Mouse (Mus musculus) limb, embryonic 15.5 days (tissue): ENCODE results near the gene Cisd3. TPM values are rescaled to one million over a fixed set of nuclear protein-coding genes. Genes with fewer than 3 reads are reported as not detected.
"Not testable (repeated sequence)": the region's sequence is repeated elsewhere in the genome, so short reads cannot be mapped to it uniquely, and the experiment has no call there.

Experiments
- ATAC-seq: fragments of 200-750 bp; cut with Nextera tagmentation; 2 replicates; pipeline ENCODE4 v1.8.0; 2017; ENCODE audit warnings: low read depth, moderate TSS enrichment; ENCODE audit not compliant: insufficient number of reproducible peaks, low FRiP score, low TSS enrichment
- H3K27ac ChIP-seq: fragments of 300-500 bp; sonication (generic); 2 replicates; pipeline ENCODE4 v1.5.1; 2015; ENCODE audit warnings: moderate library complexity, mild to moderate bottlenecking, inconsistent platforms
- H3K27me3 ChIP-seq: fragments of 300-500 bp; sonication (generic); 2 replicates; pipeline ENCODE4 v1.6.1; 2015; ENCODE audit warnings: inconsistent platforms
- H3K36me3 ChIP-seq: fragments of 300-500 bp; sonication (generic); 2 replicates; pipeline ENCODE4 v1.6.1; 2015; ENCODE audit warnings: inconsistent platforms
- H3K4me1 ChIP-seq: fragments of 300-500 bp; sonication (generic); 2 replicates; pipeline ENCODE4 v1.6.1; 2015; ENCODE audit warnings: inconsistent platforms
- H3K4me2 ChIP-seq: fragments of 300-500 bp; sonication (generic); 2 replicates; pipeline ENCODE4 v1.6.1; 2015; ENCODE audit warnings: mild to moderate bottlenecking, inconsistent platforms
- H3K4me3 ChIP-seq: fragments of 300-500 bp; sonication (generic); 2 replicates; pipeline ENCODE4 v1.5.1; 2015; ENCODE audit warnings: mild to moderate bottlenecking, inconsistent platforms
- H3K9ac ChIP-seq: fragments of 300-500 bp; sonication (generic); 2 replicates; pipeline ENCODE4 v1.6.1; 2015; ENCODE audit warnings: inconsistent platforms
- H3K9me3 ChIP-seq: fragments of 300-500 bp; sonication (generic); 2 replicates; pipeline ENCODE4 v1.6.1; 2016; ENCODE audit warnings: inconsistent platforms
- WGBS: fragments of 180-500 bp; shearing (Covaris S2); methylation state at CpG from one replicate; pipeline ENCODE4 v1.1.7; 2015; 5-methylcytosine and 5-hydroxymethylcytosine counted together
- polyA plus RNA-seq: library from polyadenylated mRNA; unstranded; fragments of >200 nt; fragmentation: Nextera tagmentation; extraction: Ambion mirVana; gene quantifications from 2 replicates; pipeline ENCODE4 v1.2.1, GENCODE M21; 2015

Gene Cisd3
- polyA plus RNA-seq: 13.5 and 18.6 TPM in 2 replicates

- Histone ChIP-seq H3K36me3 (peaks cover 39% of the 10 kb centered on the region), H3K4me1 (peaks cover 20% of the 10 kb centered on the region), H3K4me2 (peak within 1 kb of the TSS; percentile 85), H3K27ac (no peak within 1 kb of the TSS), H3K9me3 (no peaks in the 10 kb centered on the region), H3K27me3 (no peaks in the 10 kb centered on the region), H3K4me3 (peak within 1 kb of the TSS; percentile 45), H3K9ac (0 out of 2 replicates have a peak within 1 kb of the TSS, but pooled peaks have one; percentile 20)
- ATAC-seq: peak; percentile 67
- WGBS: under 1% methylated on average over 42 of the region's 43 CpGs
Observed at GRCm38 (mm10) chr11:97685613-97686321, at the start of gene Cisd3. Cisd3 (plus strand) TSS chr11:97685826.

GRCm38 (mm10) chr11:97641668-97642067, 44.0 kb upstream of the Cisd3 start:
- Histone ChIP-seq H3K9ac (no peak overlapping the region), H3K4me3 (no peak overlapping the region)
- 45% methylated on average over 8 of the region's 8 CpGs for whole genome bisulfite sequencing

GRCm38 (mm10) chr11:97642746-97643145, 42.9 kb upstream of the Cisd3 start:
- no peak overlapping the region for H3K4me2 ChIP-seq
- H3K36me3 ChIP-seq: no peaks in the 10 kb centered on the region
- H3K4me1 ChIP-seq: no peaks in the 10 kb centered on the region
- no peak for ATAC-seq
- no peak overlapping the region for H3K27ac ChIP-seq
- H3K9me3 ChIP-seq: no peaks in the 10 kb centered on the region
- no peaks in the 10 kb centered on the region for H3K27me3 ChIP-seq
- H3K4me3 ChIP-seq: no peak overlapping the region
- WGBS: 46% methylated on average over 2 of the region's 2 CpGs
- H3K9ac ChIP-seq: no peak overlapping the region

More at GRCm38 (mm10) chr11:97641668-97642067, 44.0 kb upstream of the Cisd3 start:
- Histone ChIP-seq H3K4me1 (no peaks in the 10 kb centered on the region), H3K4me2 (no peak overlapping the region), H3K27me3 (no peaks in the 10 kb centered on the region), H3K27ac (no peak overlapping the region), H3K9me3 (no peaks in the 10 kb centered on the region), H3K36me3 (no peaks in the 10 kb centered on the region)
- no peak for ATAC-seq

- no peaks in the 10 kb centered on the region for H3K4me1 ChIP-seq
- WGBS: 77% methylated on average over 8 of the region's 8 CpGs
- no peaks in the 10 kb centered on the region for H3K36me3 ChIP-seq
- H3K9me3 ChIP-seq: no peaks in the 10 kb centered on the region
- no peak overlapping the region for H3K27ac ChIP-seq
- no peak overlapping the region for H3K9ac ChIP-seq
- ATAC-seq: no peak
- H3K4me2 ChIP-seq: no peak overlapping the region
- no peak overlapping the region for H3K4me3 ChIP-seq
- H3K27me3 ChIP-seq: no peaks in the 10 kb centered on the region
Observed at GRCm38 (mm10) chr11:97643380-97644055, 42.1 kb upstream of the Cisd3 start.

- no peaks in the 10 kb centered on the region for H3K9me3 ChIP-seq
- no peak overlapping the region for H3K27ac ChIP-seq
- WGBS: 2% methylated on average over 6 of the region's 6 CpGs
- H3K36me3 ChIP-seq: no peaks in the 10 kb centered on the region
- H3K4me1 ChIP-seq: no peaks in the 10 kb centered on the region
- no peaks in the 10 kb centered on the region for H3K27me3 ChIP-seq
- H3K4me2 ChIP-seq: no peak overlapping the region
- ATAC-seq: no peak
- H3K4me3 ChIP-seq: no peak overlapping the region
- H3K9ac ChIP-seq: no peak overlapping the region
Observed at GRCm38 (mm10) chr11:97644834-97645233, 40.8 kb upstream of the Cisd3 start.

- WGBS: 81% methylated on average over 4 of the region's 4 CpGs
- H3K4me2 ChIP-seq, H3K9me3 ChIP-seq, H3K36me3 ChIP-seq, H3K27ac ChIP-seq, ATAC-seq, H3K4me1 ChIP-seq, H3K27me3 ChIP-seq, H3K9ac ChIP-seq, H3K4me3 ChIP-seq: not testable (repeated sequence)
Observed at GRCm38 (mm10) chr11:97648541-97648940, 37.1 kb upstream of the Cisd3 start.

- H3K9ac ChIP-seq: no peak overlapping the region
- H3K27me3 ChIP-seq: no peaks in the 10 kb centered on the region
- no peak for ATAC-seq
- peaks cover 5% of the 10 kb centered on the region; the same call in 1 of the 2 replicates for H3K4me1 ChIP-seq
- no peaks in the 10 kb centered on the region for H3K9me3 ChIP-seq
- H3K27ac ChIP-seq: no peak overlapping the region
- 55% methylated on average over 5 of the region's 5 CpGs for WGBS
- H3K4me3 ChIP-seq: no peak overlapping the region
- 0 out of 2 replicates have a peak, but pooled peaks cover 3% of the 10 kb centered on the region for H3K36me3 ChIP-seq
- no peak overlapping the region for H3K4me2 ChIP-seq
Observed at GRCm38 (mm10) chr11:97650341-97650740, 35.3 kb upstream of the Cisd3 start.

- not testable (repeated sequence) for ATAC-seq, H3K27me3 ChIP-seq, H3K9me3 ChIP-seq, H3K36me3 ChIP-seq, H3K9ac ChIP-seq, H3K27ac ChIP-seq, H3K4me2 ChIP-seq, H3K4me3 ChIP-seq
- peaks cover 11% of the 10 kb centered on the region; the same call in 1 of the 2 replicates for H3K4me1 ChIP-seq
- 85% methylated on average over 11 of the region's 11 CpGs for WGBS
Observed at GRCm38 (mm10) chr11:97653376-97653775, 32.2 kb upstream of the Cisd3 start.

GRCm38 (mm10) chr11:97654210-97654609, 31.4 kb upstream of the Cisd3 start:
- no peak for ATAC-seq
- peaks cover 17% of the 10 kb centered on the region; the same call in 1 of the 2 replicates for H3K4me1 ChIP-seq
- no peak overlapping the region for H3K4me2 ChIP-seq
- WGBS: 90% methylated on average over 2 of the region's 2 CpGs
- H3K4me3 ChIP-seq: no peak overlapping the region
- no peaks in the 10 kb centered on the region for H3K27me3 ChIP-seq
- no peak overlapping the region for H3K27ac ChIP-seq
- 0 out of 2 replicates have a peak, but pooled peaks cover 4% of the 10 kb centered on the region for H3K36me3 ChIP-seq
- H3K9me3 ChIP-seq: no peaks in the 10 kb centered on the region
- H3K9ac ChIP-seq: no peak overlapping the region

- WGBS: 76% methylated on average over 14 of the region's 14 CpGs
- no peak overlapping the region for H3K9ac ChIP-seq
- peaks cover 29% of the 10 kb centered on the region for H3K4me1 ChIP-seq
Observed at GRCm38 (mm10) chr11:97656269-97656971, 29.2 kb upstream of the Cisd3 start.

GRCm38 (mm10) chr11:97657184-97657945, 28.3 kb upstream of the Cisd3 start:
- ATAC-seq: no peak
- Histone ChIP-seq H3K36me3 (0 out of 2 replicates have a peak, but pooled peaks cover 4% of the 10 kb centered on the region), H3K9ac (no peak overlapping the region), H3K27me3 (peaks cover 15% of the 10 kb centered on the region), H3K4me2 (no peak overlapping the region), H3K4me3 (no peak overlapping the region), H3K9me3 (no peaks in the 10 kb centered on the region), H3K27ac (no peak overlapping the region), H3K4me1 (peaks cover 39% of the 10 kb centered on the region)
- WGBS: 37% methylated on average over 5 of the region's 6 CpGs

More at GRCm38 (mm10) chr11:97656269-97656971, 29.2 kb upstream of the Cisd3 start:
- Histone ChIP-seq H3K4me3 (no peak overlapping the region), H3K27ac (no peak overlapping the region), H3K4me2 (no peak overlapping the region), H3K27me3 (peaks cover 6% of the 10 kb centered on the region; the same call in 1 of the 2 replicates), H3K9me3 (no peaks in the 10 kb centered on the region), H3K36me3 (0 out of 2 replicates have a peak, but pooled peaks cover 4% of the 10 kb centered on the region)
- no peak for ATAC-seq
